15 mouse cellular contexts compared by ENCODE assay signal in the genomic region with DNA sequence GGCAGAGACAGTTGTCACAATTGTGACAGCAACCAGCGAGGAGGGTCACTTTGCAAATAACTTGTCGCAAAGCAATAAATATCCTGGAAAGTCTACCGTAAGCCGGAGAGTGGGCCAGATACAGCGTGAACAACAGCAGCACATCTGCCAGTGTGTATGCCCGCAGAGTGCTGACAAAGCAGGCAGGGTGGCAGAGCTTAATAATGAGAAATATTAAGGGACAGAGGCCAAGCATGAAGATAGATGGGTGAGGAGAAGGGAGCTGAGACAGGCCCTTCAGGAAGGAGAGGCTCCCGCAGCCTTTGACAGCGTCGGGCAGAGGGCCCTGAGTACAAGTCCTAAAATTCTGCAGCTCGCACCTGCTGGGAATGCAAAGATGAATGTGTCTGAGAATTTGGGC.
DNase-seq lines count a peak whose midpoint lies in the region.
"Had no signal": no experiment of that assay in that cellular context is flagged by ENCODE, and none has a peak within 500 bp of the region (broad histone marks: within the 10 kb centered on the region; RNA-seq: fewer than 3 reads in every experiment).

No protein-coding gene starts in this region.

- no peak overlapping the region for H3K4me3 ChIP-seq in heart, embryonic 10.5 days

- DNase-seq in heart, adult 11 months, result peak; percentile 62
- DNase-seq in heart, adult 8-10 months (ENCODE audit: low spot score), result no peak
- DNase-seq in heart, embryonic 10.5 days (ENCODE audit: low spot score), result peak; percentile 58
- no peak for DNase-seq in heart, postnatal 4 days
- DNase-seq: adrenal gland, adult 2 months; adrenal gland, adult 8-10 months; adrenal gland, postnatal 10 days; adrenal gland, postnatal 14 days; adrenal gland, postnatal 25 days; adrenal gland, postnatal 36 days; B cell, adult 2 months; cerebellum, adult 11 months; cerebellum, adult 11-12 months; cerebellum, adult 18-20 months had no signal

- H3K4me1 ChIP-seq in heart, embryonic 10.5 days, result no peaks in the 10 kb centered on the region

- no peaks in the 10 kb centered on the region for H3K27me3 ChIP-seq in heart, embryonic 10.5 days (ENCODE audit: insufficient read depth, poor library complexity, severe bottlenecking)

- H3K27ac ChIP-seq in heart, embryonic 10.5 days, result no peak overlapping the region

- WGBS in heart, embryonic 10.5 days, result 89% methylated on average over 10 of the region's 10 CpGs

- no peaks in the 10 kb centered on the region for H3K36me3 ChIP-seq in heart, embryonic 10.5 days
- H3K36me3 ChIP-seq: G1E had no signal

- H3K9me3 ChIP-seq in heart, embryonic 10.5 days, result no peaks in the 10 kb centered on the region
- H3K9me3 ChIP-seq: G1E had no signal

Comparison
In these comparisons a context has a peak if more than half of its experiments do, and no peak if none do; other contexts are left out.
1. DNase-seq: peak in heart, adult 11 months (single experiment) and heart, embryonic 10.5 days (single experiment); none in heart, adult 8-10 months (single experiment) and heart, postnatal 4 days (single experiment).